Mouse (Mus musculus): ENCODE measurements around the gene Il10. TPM values are rescaled to one million over a fixed set of nuclear protein-coding genes. Genes with fewer than 3 reads are reported as not detected.
A peak's percentile ranks its signal among the peaks of the same experiment; 100 is the strongest.

The Il10 gene
- not detected for total RNA-seq (2022)

DNA sequence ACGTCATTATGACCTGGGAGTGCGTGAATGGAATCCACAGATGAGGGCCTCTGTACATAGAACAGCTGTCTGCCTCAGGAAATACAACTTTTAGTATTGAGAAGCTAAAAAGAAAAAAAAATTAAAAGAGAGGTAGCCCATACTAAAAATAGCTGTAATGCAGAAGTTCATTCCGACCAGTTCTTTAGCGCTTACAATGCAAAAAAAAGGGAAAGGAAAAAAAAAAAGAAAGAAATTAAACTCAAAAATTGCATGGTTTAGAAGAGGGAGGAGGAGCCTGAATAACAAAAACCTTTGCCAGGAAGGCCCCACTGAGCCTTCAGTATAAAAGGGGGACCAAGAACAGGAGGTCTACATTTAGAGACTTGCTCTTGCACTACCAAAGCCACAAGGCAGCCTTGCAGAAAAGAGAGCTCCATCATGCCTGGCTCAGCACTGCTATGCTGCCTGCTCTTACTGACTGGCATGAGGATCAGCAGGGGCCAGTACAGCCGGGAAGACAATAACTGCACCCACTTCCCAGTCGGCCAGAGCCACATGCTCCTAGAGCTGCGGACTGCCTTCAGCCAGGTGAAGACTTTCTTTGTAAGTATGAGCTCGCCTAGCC lies at the start of gene Il10:
TSS of gene Il10 (plus strand) at position 354 of the 607 bp plus-strand sequence.
- no peak for DNase-seq (ENCODE audit: low spot score)

DNA sequence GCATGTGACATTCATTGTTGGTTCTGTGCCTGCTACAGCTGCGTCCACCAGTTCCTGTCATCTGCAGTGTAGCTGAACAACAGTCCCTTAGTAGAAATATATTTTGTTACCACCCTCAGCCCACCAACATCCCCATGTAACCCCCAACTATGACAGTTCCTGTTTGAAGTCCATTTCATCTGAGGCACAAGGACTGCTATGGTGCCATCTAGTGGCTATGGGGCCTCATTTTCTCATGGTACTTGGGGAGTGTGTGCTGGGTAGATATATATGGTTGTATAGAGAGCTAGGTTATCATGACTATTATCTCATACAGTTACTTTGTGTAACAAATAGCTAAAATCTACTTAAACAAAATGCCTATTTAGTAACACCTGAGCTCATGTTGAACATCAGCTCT lies 40.2 kb upstream of the Il10 start:
- peak; percentile 18 for DNase-seq (ENCODE audit: low spot score)

DNA sequence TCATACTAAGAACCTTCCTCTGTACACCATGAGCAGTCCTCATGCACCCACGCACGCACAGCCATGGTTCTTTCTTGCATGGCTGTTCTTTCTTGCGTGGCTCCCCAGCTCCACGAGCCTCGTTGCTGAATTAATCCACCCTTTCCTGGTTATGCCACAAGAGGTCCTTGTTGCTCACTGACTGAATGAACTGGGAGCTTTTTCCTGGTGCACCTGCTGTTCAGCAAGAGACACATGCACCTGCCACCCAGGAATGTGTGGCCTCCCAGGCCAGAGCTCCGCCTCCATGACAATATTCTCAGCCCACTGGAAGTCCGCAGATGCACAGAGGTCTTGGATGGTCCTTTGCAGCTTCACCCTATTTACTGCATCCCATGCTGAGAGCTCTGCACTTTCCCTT lies 35.2 kb upstream of the Il10 start:
- no peak for DNase-seq (ENCODE audit: low spot score)

DNA sequence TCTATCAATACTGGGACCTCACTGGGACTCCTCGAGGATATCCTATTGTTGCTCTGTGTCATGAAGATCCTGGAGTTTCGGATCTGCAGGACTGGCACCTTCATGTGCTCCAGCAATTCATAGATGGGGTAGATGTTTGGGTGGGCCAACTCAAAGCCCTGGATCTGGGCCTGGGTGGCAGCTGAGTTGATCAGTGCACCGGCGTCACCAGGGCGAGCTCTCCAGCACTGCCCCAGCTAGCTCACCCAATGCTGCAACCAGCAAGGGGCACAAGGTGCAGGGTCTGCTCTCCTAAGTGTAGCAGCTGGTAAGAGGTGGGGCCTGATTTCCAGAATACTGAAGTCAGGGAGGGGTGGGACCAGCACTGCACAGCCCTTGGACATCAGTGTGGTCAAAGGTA lies 32.6 kb upstream of the Il10 start:
- no peak for DNase-seq (ENCODE audit: low spot score)

DNA sequence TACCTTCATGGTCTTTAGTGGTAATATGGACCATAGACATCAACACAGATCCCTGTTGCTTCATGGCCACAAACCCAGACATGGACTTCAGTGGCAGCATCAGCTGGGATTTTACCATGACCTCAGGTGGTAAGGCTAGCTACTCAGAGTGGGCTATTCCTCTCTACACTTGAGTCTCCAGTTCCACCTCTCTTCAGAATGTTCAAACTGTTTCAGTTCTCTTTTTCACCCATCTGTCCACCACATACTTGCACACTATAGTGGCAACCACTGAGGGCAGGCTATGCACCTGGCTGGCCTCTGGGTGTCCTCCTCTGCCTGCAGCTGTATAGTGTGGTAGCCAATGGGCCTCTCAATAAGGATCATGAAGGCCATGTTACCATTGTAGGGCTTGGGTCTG lies 32.2 kb upstream of the Il10 start:
- DNase-seq (ENCODE audit: low spot score): no peak

DNA sequence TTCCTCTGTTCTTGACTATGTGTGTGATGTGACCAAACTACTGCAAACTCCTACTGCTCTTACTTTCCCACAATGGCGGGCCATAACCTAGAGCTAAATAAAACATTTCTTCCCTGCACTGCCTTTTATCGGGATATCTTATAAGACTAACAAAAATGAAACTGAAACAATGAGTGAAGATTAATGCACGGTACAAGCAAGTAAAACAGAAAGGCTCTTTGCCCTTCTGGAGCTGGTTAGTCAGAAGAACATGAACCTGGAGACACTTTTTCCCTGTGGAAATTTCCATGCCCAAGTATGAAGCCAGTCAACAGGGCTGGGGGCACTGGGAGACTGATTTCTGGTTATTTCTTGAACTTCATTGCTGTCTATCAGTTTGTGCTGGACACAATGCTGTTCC lies 30.3 kb upstream of the Il10 start:
- DNase-seq (ENCODE audit: low spot score): no peak

DNA sequence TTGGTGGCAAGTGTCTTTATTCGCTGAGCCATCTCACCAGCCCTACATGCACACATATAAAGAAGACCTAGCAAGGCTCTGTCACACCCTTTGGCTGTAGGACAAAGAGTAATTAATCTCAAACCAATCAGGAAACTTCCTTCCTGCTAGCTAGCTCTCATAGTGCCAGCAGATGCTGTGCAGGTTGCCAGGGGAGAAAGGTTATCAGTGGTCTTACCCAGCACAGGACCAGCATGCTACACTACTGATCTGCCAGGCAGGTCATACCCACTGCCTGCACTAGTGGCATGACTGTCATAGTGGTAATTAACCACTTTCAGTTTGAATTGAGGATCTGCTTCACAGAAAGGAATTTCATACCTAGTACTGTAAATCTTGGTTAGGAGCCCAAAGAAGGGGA lies 29.2 kb upstream of the Il10 start:
- no peak for DNase-seq (ENCODE audit: low spot score)

DNA sequence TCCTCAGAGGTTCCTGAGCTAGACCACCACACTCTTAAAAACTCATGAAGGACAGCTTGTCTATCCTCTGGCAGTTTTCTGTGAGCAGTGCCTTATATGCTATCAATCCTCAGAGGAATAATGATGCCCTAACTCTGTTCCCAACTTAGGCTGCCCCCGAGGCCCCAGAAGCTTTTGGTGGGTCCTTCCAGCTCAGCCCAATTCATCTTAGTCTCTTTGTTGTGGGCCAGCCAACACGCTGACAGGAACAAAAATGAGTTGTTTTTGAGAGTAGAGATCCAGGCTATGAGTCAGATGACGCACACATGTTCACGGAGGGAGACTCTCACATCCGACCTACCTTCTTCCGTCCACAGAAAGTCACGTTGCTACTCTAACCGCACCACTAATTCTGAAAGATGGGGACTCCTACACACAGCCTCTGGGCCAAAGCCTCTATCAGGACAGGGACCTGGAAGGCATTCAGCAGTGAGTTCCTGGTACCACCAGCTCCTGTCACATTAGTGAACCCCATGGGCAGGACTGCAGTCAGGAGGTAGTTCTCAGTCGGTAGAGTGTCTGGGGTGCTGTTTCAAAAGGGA lies 26.0 kb upstream of the Il10 start:
- no peak for DNase-seq (ENCODE audit: low spot score)

DNA sequence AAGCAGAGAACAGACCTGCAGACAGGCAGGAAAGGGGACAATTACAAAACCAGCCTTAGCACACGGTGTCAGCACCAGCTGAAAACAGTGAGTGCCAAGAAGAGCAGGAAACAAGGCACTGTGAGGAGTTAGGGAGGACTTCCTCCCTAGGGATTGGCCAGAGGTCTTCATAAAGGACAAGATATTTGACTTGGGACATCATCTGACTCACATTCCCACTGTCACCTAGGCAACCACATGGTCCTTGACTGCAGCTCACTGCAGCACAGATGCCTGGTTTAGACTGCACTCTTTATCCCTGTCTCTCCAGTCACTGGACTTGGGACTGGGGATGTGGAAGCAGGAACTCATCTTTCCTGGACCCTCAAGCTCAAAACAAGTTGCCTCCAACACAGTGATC lies 24.1 kb upstream of the Il10 start:
- DNase-seq (ENCODE audit: low spot score): no peak

DNA sequence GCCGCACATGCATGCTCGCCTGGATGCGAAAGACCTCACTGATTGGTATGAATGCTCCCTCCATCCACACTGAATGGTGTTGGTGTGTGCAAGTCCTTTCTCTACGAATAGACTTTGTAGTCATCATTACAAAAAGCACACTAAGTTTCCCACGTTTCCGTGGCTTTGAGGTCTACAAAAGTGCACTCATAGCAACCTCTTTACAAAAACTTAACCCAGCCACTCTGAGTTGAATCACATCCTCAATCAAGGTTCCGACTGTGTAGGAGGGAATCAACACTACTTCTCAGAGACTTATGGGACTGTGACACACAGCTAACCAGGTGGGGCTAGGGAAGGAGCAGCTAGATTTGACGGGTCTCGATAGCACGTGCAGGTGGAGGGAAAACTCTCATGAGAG lies 23.3 kb upstream of the Il10 start:
- no peak for DNase-seq (ENCODE audit: low spot score)

DNA sequence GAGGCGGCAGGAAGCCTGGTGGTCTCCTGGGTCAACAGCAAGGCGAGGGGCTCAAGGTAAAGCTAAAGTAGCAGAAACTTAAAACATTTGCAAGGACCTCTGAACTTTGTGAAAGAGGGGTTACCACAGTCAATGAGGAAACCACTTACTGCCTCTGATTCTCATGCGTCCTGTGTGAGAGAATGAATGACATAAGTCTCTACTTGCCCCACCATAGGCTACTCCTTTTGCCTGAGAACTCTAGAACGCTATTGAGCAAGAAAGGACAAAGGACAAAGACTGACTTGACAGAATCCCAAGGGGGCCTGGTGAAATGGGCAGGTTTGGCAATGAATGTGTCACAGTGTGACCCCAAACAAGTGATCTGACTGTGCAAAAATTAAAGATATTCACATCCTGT lies 22.2 kb upstream of the Il10 start:
- no peak for DNase-seq (ENCODE audit: low spot score)

DNA sequence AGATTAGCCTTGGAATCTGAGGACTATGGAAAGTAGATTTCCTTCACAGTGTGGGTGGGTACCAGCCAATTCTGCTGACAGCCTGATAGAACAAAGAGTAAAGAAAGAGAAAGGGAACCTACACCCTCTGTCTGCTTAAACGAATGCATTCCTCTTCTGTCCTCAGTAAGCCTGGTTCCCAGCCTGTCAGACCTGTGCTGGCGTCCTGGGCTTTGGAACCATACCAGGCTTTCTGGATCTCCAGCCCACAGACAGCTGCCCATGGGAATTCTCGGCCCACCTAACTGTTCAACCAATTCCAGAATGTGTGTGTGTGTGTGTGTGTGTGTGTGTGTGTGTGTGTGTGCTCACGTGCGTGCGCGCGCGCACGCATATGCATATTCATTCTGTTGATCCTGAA lies 21.3 kb upstream of the Il10 start:
- no peak for DNase-seq (ENCODE audit: low spot score)

DNA sequence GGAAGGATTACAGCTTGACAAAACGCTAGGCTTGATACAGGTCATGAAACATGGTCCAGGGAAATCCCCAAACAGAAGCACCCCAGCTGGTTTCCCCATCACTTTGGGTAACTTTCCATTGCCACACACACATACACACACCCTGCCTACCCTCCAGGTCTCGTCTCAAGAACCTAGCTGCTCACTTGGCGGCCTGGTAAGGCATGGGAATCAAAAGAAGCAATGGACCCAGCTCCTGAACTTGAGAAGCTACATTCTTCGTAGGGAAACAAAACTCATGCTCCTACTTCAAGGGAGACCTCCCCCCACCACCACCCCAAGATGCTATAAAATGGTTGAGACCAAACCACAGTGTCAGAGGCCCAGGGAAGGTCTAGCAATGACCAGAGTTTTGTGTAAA lies 19.9 kb upstream of the Il10 start:
- no peak for DNase-seq (ENCODE audit: low spot score)

DNA sequence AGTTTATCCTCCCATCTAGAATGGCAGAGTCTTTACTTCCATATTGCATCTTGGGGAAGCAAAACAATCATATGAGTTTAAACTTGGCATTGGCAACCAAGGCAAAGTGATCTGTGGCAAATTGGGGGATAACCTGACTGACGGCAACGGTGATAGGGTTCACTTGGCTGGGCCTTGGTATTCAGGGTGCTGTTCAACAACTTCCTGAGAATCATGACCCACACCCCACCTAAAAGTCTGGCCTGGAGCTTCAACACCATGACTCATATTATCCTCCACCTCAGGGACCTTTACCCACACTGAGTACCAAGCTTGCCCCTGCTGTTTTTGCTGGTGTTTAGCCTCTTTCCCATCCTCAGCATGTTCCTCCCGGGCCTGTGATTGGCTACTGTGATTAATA lies 19.3 kb upstream of the Il10 start:
- no peak for DNase-seq (ENCODE audit: low spot score)

DNA sequence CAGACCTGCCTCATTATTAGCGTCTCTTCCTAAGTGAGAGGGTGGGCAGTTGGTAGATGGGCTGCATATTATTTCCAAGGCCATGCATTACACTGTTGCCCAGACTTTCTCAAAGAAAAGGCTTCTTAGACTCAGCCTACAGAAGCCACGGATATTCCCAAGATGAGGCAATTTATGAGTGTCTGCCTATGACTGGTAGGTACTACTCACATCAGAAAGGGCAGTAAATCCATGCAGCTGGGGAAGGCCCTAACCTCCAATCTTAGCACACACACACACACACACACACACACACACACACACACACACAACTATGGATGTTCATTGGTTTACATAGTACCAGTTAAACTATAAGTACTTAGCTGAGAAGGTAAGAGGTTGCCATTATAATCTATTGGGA lies 17.1 kb upstream of the Il10 start:
- no peak for DNase-seq (ENCODE audit: low spot score)

DNA sequence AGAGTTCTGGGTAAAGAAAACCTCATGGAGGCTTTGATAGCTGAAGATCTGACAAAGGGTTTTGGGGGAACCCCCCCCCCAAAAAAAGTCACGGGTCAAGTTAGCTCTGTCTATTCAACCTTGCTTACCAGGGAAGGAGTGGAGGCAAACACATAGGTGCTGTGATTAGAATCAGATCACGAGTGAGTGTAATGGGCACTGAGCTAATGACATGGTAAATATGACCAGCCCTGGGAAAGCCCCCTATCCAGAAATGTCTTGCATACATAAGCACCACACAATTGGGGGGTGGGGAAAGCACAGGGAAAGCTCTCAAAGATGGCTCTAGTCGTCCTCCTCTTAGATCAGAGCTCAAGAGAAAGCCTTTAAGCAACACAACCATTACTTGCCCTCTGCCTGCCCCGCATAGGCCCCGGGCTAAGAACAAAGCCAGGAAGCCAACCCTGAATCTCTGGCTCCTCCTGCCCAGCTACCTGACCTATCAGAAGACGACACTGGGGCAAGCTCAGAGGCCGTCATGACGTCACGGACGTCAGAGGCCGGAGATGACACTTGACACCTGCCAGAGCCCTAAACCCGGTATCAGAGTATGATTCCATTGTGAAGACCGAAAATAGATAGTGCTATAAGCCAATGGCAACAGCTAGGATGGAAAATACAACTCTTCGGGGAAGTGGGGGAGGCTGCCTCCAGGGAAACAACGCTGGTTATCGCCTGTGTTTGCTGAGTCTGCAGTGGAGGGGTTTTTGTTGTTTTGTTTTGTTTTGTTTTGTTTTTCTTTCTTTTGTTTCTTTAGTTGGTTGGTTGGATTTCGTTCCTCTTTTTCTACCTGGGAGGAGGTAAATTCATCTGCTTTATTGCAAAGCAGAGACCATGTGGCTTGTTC lies 16.4 kb upstream of the Il10 start:
- DNase-seq (ENCODE audit: low spot score): peak; percentile 27

DNA sequence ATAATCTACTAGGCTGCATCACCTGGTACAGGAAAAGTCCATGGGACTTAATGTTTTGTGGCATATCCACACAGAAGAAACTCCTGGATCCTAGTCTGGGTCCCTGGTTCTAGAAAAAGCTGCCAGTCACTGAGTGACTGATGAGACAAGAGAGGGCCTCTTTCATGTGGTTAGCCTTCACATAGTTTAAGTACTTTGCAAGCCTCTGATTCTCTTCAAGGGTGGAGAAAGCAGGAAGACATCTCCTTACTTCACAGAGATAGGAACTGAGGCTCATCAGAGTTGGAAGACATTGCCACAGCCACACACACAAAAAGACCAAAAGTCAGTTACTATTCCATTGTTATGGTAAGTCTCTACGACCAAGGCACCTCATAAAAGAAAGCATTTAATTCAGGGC lies 13.6 kb upstream of the Il10 start:
- no peak for DNase-seq (ENCODE audit: low spot score)

DNA sequence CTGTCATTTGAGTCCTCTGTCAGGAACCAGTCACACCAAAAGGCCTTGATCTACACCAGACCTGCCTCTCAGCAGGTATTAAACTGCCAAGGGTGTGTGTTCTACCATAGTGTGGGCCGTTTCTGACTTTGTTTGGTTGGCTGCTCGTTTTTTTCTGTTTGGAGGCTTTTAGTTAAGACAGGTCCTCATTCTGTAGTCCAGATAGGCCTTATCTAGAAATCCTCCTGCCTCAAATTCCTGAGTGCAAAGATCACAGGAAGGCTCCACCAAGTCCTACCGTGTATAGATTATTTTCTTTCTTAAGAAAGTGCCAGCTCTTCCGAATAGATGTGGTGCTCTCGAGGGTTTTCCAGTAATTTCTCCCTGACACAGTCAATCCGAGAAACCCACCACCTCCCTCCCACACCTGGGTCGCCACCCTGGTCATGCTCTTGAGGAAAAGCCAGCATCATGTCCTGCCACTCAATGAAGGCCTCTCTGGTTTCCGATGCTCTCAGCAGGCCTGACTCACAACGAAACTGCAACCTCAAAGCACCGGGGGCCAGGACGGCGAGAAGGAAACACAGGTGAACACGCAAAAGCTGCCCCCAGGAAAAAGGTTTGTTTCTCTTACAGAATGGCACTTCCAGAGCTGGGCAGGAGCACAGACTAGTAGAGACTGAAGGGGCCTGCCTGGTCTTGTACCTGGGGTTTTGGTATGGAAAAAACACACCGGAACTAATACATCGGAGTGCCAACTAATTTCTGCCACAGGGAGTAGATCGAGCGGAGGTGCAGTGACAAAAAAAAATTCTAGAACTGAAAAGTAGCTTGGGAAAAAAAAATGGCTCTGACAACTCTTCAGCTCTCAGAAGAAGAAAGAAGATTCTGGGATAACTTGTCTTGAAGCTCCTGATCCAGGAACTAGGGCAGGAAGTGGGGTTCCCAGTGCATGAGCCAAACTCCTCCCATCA lies 9.2 kb upstream of the Il10 start:
- DNase-seq (ENCODE audit: low spot score): no peak

DNA sequence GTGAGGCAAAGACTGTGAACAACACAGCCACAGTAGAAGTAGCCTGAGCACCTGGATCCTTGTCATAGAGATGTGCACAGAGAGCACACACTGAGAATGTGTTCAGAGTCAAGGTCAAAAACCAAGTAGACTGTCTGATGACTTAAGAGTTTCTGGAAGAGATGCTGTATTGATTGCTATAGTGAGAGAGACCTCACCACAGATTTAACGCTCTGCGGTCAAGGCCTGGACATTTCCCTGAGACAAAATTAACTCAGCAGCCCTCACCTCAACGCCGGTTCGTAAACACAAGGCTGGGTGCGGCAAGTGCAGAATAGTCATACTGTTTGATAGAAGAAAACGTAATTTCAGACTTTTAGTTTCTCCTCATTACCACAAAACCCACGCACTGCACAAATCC lies 7.2 kb upstream of the Il10 start:
- no peak for DNase-seq (ENCODE audit: low spot score)

DNA sequence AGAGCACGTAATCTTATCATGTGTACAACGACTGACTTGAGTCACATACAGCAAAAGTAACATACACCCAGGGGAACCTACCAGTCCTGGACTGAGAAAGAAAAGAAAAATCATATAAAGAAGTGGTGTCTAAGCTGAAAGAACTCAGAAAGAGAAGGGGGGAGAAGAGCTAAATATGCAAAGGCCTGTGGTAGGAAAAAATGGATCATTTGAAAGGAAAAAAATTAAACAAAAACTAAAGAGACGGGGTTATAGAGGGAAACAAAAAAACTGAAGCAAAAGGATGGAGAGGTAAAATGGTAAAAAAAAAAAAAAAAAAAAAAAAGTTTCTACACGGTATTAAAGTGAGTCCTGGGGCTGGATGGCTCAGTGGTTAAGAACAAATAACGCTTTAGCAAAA lies 5.7 kb upstream of the Il10 start:
- no peak for DNase-seq (ENCODE audit: low spot score)

DNA sequence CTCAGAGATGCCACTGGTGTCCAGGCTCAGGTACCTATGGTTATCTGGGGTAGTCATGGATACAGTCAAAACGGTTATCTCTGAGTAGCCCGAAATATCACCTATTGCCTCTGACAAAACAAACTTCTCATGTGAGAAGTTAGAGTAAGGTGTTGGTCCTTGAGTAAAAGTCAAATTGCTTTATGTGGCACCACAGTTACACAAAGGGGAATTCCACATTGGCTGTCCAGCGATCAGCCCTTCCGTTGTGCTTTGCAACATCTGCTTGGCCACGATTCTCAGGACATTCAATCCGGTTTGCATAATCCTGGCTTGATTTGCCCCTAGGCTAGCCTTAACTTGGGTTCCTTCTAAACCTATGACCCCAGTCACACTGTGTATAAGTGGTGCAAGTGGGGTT lies 4.4 kb upstream of the Il10 start:
- DNase-seq (ENCODE audit: low spot score): no peak

DNA sequence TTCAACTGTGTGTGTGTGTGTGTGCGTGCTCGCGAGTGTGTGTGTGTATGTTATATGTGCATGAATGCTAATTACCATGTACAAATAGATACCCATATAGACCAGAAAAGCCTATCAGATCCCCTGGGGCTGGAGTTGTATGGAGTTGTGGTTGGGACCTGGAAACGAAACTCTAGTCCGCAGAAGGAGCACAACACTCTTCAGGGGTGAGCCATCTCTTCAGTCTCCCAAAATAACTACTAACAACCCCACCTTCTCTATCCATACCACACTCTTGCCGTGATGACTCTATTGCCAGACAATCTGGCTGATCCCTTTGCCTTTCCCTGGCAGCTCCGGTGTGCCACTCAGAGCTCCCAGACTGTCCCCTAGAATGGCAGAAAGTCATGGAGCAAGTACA lies 3.8 kb upstream of the Il10 start:
- DNase-seq (ENCODE audit: low spot score): no peak

Measured in heart, adult 8-10 months (tissue).